Mouse (Mus musculus): Measurements from ENCODE around the gene Egfr. TPM values are rescaled to one million over a fixed set of nuclear protein-coding genes. Genes with fewer than 3 reads are reported as not detected.

Egfr gene
- total RNA-seq, 2 experiments from 2014 or later: 10.7 to 14.0 TPM

DNA sequence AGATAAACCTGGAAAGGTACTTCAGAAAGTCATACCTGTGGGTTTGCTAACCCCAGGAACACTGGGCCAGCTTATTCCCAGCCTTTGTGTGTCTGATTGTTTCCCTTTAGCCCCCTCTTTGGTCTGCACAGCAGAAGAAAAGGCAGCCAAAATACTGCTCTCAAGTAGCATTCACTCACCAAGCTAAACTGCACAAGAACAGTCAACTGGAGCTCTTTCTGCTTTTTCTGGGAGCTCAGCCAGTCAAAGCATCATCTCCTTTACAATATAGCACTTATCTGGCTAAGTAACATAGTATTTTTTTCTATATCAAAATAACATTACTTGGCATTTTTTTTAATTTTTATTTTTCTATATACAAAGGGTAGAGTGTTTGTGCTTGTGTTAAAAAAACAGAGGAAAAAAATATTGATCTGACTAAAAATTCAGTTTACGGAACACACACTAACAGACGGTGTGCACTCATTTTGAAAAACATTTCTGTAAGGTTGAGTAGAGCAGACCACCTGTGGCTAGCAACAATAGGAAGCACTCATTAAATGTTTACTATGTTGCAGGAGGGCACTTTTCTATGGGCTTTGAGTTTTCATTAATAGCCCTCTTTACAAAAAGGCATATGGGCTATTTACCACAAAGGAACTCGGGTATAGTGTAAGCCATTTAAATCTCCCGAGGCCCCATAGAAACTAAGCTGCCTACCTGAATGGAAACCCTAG, 72.0 kb downstream of the Egfr start:
- DNase-seq (ENCODE audit: low spot score): no peak

- DNase-seq (ENCODE audit: low spot score): no peak
Observed at GRCm38 (mm10) chr11:16829468-16829867, 77.5 kb downstream of the Egfr start.

GRCm38 (mm10) chr11:16830531-16831227, 78.7 kb downstream of the Egfr start:
- no peak for DNase-seq (ENCODE audit: low spot score)

DNA sequence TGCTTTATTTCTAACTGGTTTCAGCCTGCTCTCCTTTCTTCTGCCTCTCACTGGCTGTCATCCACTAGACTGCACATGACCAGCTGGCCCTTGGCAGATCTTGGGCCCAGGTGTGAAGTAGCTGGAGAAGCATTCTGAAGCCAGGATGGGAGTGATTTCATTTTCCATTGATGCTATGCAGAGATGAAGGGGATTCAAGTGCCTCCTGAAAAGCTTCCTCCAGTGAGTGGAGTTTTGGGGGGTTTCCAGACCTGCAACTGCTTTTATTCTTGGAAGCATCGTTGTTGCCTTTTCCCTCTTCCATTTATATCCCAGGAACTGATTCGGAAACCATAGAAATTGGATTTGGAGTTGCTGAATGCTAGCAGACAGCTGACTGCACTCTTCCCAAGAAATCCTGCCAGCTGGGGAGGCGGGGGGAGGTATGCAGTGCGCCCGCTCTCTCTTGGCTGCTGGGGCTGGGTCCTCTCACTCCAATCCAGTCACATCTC, 80.0 kb downstream of the Egfr start:
- DNase-seq (ENCODE audit: low spot score): no peak

- no peak for DNase-seq (ENCODE audit: low spot score)
Observed at GRCm38 (mm10) chr11:16838772-16839171, 86.8 kb downstream of the Egfr start.

GRCm38 (mm10) chr11:16842924-16843323, 90.9 kb downstream of the Egfr start:
- no peak for DNase-seq (ENCODE audit: low spot score)

DNA sequence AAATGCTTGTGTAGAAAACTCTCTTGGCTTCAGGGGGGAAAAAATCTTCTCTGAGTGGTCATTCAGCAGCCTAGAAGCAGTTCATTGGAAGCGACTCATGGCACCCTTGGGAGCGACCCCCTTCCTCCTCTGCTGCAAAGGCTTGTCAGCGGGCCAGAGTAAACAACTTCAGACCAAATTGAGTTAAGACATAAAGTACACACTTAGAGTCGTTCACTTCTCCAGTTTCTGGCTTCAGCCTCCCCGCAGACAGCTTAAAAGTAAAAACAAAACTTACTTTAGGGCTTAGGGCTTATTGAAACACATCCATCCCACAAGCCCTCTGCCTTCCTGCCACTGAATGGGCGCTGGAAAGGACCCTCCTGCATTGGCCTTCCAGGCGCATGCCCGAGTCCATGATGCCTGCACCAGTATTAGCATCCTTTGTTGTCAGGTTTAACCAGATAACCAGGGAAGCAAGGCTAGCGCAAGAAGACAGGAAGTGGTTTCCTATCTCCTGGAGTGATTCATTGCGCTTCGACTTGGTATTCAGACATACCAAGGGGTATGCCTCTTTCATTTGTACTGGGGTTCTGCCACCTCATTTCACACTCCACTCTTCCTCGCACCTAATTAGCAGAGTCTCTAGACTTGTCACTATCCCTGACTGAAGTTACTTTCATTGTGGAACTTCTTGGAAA, 92.0 kb downstream of the Egfr start:
- peak; percentile 34 for DNase-seq (ENCODE audit: low spot score)

DNA sequence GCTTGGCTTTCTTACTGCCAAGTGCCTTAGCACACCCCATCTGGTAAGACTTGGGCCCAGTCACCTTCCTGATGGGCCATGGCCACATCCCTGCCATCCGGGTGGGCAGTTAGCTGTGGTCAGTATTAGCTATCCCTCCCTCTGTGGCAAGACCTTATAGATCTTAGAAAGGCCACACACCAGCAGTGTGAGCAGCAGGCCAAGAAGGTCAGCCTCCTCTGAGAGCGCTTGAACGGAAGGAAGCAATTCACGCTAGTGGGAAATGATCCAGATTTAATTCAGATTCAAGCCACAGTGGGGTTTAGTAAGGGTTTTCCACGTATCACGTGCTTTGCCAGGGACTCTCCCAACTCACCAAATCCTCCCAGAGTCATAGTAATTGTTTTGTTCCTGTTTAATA, 96.9 kb downstream of the Egfr start:
- peak; percentile 59 for DNase-seq (ENCODE audit: low spot score)

DNA sequence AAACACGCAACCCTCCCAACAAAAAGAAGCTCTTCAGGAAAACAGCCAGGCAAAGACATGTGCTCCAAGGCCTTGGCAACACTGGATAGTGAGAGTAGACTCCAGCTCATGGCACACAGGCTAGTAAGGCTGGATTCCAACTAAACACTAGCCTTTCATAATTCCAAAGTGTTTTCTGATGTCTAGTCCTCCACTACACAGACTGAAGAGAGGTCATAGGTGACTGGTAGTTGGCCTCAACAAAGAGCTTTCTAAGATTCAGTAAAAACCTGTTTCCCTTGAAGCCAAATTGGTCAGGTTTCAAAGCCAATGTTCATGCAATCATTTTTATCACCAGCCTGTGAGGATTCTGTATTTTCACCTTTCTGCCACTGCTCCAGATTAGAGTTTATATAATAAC, 99.4 kb downstream of the Egfr start:
- no peak for DNase-seq (ENCODE audit: low spot score)

- no peak for DNase-seq (ENCODE audit: low spot score)
Observed at GRCm38 (mm10) chr11:16854111-16854510, 102.1 kb downstream of the Egfr start.

DNA sequence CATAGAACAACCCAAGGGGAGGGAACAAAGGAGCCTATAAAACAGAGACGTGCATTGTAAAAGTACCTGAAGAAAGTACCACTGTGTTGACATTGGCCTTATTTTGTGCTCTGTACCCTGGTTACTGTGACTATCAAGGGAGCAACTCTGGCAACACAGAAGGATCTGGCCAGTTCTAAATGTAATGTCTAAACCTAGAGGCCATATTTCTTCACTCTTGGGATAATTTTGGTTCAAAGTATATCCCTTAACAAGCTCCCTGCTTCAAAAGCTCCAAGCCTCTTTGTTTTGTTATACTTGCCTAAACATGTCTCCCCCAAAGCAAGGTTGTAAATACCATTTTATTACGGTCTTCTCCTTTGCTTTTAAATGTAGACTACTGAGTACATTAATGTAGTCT, 105.3 kb downstream of the Egfr start:
- DNase-seq (ENCODE audit: low spot score): no peak

DNA sequence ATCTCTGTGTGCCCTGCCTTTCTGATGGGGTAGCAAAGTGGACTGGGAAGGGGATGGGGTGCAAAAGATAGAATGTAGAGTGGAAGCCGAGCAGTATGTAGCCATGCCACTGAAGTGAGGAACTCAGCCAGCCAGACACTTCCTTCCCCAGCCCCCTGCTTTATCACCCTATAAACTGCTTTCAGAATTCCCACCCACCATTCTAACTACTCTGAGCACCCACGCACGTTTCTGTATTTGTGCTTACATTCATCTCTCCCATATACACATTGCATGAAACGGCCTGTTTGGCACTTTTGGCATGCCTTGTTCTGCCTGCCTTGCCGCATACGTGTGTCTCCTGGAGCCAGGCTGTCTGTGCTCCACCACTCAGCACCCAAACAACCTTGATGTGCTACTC, 109.0 kb downstream of the Egfr start:
- DNase-seq (ENCODE audit: low spot score): no peak

- no peak for DNase-seq (ENCODE audit: low spot score)
Observed at GRCm38 (mm10) chr11:16863547-16863946, 111.5 kb downstream of the Egfr start.

- peak; percentile 55 for DNase-seq (ENCODE audit: low spot score)
Observed at GRCm38 (mm10) chr11:16864980-16865561, 113.1 kb downstream of the Egfr start.

- no peak for DNase-seq (ENCODE audit: low spot score)
Observed at GRCm38 (mm10) chr11:16868051-16868450, 116.0 kb downstream of the Egfr start.

- DNase-seq (ENCODE audit: low spot score): no peak
Observed at GRCm38 (mm10) chr11:16869506-16869905, 117.5 kb downstream of the Egfr start.

GRCm38 (mm10) chr11:16871120-16871519, 119.1 kb downstream of the Egfr start:
- peak; percentile 57 for DNase-seq (ENCODE audit: low spot score)

- no peak for DNase-seq (ENCODE audit: low spot score)
Observed at GRCm38 (mm10) chr11:16877676-16878378, 125.8 kb downstream of the Egfr start.

DNA sequence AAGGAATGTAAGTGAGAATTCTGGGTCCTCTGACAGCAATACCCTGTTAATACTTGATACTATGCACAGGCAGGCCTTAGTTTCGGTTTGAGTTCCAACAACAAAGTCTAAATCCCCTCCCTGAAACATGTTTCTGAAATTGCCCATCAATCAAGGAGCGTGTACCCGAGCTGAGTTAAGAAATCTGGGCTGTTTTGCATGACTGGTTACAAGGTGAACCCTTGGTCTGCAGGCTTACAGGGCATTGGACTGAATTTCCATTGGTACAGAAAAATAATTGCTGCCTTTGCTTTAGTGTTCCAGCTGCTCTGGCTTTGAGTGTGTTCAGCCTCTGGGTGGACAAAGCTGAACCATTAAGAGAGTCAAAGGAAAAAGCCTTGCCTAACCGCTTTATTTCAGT, 129.9 kb downstream of the Egfr start:
- no peak for DNase-seq (ENCODE audit: low spot score)

DNA sequence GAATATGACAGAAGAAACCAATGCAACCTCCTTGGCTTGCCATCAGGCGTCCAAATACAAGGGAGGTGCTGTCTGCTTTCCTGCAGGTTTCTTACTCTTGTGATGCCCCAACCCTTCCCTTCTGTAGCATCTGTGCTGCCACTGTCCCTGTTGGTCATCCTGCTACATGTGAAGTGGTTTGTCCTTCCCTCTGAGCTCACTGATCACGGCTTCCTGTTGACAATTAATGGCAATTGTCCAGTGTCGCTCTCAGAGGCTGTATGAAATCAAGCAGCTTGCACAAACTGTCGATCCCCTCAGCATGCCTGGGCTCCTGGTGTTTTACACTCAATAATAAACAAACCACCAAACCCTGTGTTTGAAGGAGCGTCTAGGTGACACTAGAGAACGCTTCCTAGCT, 134.1 kb downstream of the Egfr start:
- no peak for DNase-seq (ENCODE audit: low spot score)

GRCm38 (mm10) chr11:16888086-16888485, 136.1 kb downstream of the Egfr start:
- DNase-seq (ENCODE audit: low spot score): no peak
